Mouse (Mus musculus): ENCODE results near the gene Ap1s3. TPM values are rescaled to one million over a fixed set of nuclear protein-coding genes. Genes with fewer than 3 reads are reported as not detected.

Ap1s3 gene
- total RNA-seq, 2 experiments from 2014 or later, result 1.4 to 3.3 TPM

DNA sequence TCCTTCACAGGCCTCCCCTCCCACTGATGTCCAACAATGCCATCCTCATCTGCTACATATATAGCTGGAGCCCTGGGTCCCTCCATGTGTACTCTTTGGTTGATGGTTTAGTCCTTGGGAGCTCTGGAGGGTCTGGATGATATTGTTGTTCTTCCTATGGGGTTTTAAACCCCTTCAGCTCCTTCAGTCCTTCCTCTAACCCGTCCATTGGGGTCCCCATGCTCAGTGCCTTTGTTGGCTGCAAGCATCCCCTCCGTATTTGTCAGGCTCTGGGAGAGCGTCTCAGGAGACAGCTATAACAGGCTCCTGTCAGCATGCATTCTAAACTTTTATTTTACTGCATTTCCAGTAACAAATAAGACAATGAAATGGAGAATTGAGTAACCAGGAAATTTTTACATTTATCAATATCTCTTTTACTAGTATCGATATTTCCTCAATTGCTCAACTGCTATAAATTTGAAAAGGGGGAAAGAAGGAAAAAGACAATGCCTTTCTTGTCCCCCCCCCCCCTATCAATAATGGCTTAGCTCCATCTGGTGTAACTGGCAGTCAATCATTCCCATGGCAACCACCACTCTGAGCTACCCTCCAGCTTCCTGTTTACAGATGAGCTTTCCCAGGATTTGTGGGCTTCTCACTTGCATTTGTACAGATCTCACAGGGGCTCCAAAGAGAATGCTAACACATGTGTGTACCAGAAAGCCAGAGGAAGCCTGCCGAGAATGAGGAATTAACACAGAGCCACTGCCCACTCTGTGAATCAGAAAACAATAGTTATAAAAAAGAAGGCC is 73.2 kb downstream of the Ap1s3 start:
- DNase-seq (ENCODE audit: low spot score in 2 of 2), result peak; percentile 27 to 50

GRCm38 (mm10) chr1:79592721-79593277 is 79.0 kb downstream of the Ap1s3 start:
- no peak for DNase-seq (ENCODE audit: low spot score in 2 of 2)

DNA sequence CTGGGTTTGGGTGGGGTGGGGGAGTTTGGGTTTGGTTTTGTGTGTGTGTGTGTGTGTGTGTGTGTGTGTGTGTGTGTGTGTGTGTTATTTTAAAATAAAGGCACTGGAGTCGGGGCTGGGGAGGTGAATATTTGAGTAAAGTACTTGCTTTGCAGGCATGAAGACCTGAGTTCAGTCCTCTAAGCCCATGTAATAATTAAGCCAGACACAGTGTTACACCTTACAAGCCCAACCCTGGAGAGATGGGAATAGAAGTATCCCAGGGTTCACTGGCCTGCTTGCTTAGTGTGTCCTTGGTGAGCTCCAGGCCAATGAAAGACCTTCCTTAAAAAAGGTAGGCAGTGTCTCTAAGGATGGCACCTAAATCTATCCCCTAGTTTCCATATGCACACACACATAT is 80.7 kb downstream of the Ap1s3 start:
- DNase-seq (ENCODE audit: low spot score in 2 of 2), result no peak

GRCm38 (mm10) chr1:79589971-79590763 is 81.6 kb downstream of the Ap1s3 start:
- DNase-seq (ENCODE audit: low spot score in 2 of 2), result no peak

- no peak for DNase-seq (ENCODE audit: low spot score in 2 of 2)
These were observed 82.3 kb downstream of the Ap1s3 start for GRCm38 (mm10) chr1:79589424-79589823.

GRCm38 (mm10) chr1:79581136-79581679 is 90.6 kb downstream of the Ap1s3 start:
- peak; percentile 52 to 72 for DNase-seq (ENCODE audit: low spot score in 2 of 2)

GRCm38 (mm10) chr1:79577357-79577756 is 94.4 kb downstream of the Ap1s3 start:
- no peak for DNase-seq (ENCODE audit: low spot score in 2 of 2)

GRCm38 (mm10) chr1:79571912-79572311 is 99.9 kb downstream of the Ap1s3 start:
- no peak for DNase-seq (ENCODE audit: low spot score in 2 of 2)

- no peak for DNase-seq (ENCODE audit: low spot score in 2 of 2)
These were observed 100.6 kb downstream of the Ap1s3 start for GRCm38 (mm10) chr1:79571126-79571525.

DNA sequence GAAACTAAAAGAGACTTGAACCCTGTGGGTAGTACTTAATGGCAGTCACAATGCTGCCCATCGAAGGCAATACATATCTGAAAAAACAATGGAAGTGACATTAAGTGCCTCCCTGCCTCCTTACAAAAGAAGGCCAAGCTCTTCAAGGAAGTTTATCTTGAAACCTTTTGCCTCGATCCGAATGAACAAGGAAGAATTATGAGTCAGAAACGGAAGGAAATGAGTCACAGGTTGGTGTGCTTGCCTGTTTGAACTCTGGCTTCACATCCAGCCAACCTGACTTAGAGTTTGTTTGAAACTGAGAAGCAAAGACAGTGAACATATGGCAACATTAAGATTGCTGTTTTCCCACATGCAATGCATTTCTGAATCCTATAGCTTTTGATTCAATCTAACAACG is 110.6 kb downstream of the Ap1s3 start:
- no peak for DNase-seq (ENCODE audit: low spot score in 2 of 2)

Other genes with a start within 250 kb of the Ap1s3 start
- 100 to 1,000 TPM; 153 to 169 TPM for gene Scg2, start 231.9 kb downstream of the Ap1s3 start, total RNA-seq (2021)
- 10 to 100 TPM; 23.2 to 25.9 TPM for gene Mrpl44, start 104.0 kb upstream of the Ap1s3 start, total RNA-seq (2021)
- gene Wdfy1, start 104.2 kb upstream of the Ap1s3 start, total RNA-seq (2021), result 10 to 100 TPM; 37.9 to 39.1 TPM
- 100 to 1,000 TPM; 178 to 195 TPM for gene Serpine2, start 189.2 kb upstream of the Ap1s3 start, total RNA-seq (2021)